Mouse (Mus musculus): Measurements from ENCODE around the gene Gm42715.
"Not testable (repeated sequence)": the region's sequence is repeated elsewhere in the genome, so short reads cannot be mapped to it uniquely, and the experiment has no call there.

Gene Gm42715

GRCm38 (mm10) chr7:127497382-127497781 is 22.0 kb upstream of the Gm42715 start:
- DNase-seq (ENCODE audit: low spot score) = no peak

- DNase-seq (ENCODE audit: low spot score) = peak; percentile 29
Measured at GRCm38 (mm10) chr7:127498407-127498806, 21.0 kb upstream of the Gm42715 start.

GRCm38 (mm10) chr7:127508291-127508690 is 11.1 kb upstream of the Gm42715 start:
- DNase-seq (ENCODE audit: low spot score) = no peak

- not testable (repeated sequence) for DNase-seq (ENCODE audit: low spot score)
Measured at GRCm38 (mm10) chr7:127509830-127510229, 9.6 kb upstream of the Gm42715 start.

- DNase-seq (ENCODE audit: low spot score) = peak; percentile 58
Measured at GRCm38 (mm10) chr7:127511241-127511640, 8.1 kb upstream of the Gm42715 start.

- peak; percentile 97 for DNase-seq (ENCODE audit: low spot score)
Measured at GRCm38 (mm10) chr7:127511808-127512230, 7.6 kb upstream of the Gm42715 start, which contains the start of gene Srcap. Gene Srcap, plus strand, starts transcription at chr7:127511983.

GRCm38 (mm10) chr7:127512231-127513015 is 7.0 kb upstream of the Gm42715 start:
- peak; percentile 94 for DNase-seq (ENCODE audit: low spot score)

- peak; percentile 55 for DNase-seq (ENCODE audit: low spot score)
Measured at GRCm38 (mm10) chr7:127513016-127513390, 6.4 kb upstream of the Gm42715 start.

- DNase-seq (ENCODE audit: low spot score) = no peak
Measured at GRCm38 (mm10) chr7:127513781-127514180, 5.6 kb upstream of the Gm42715 start.

GRCm38 (mm10) chr7:127515846-127516245 is 3.5 kb upstream of the Gm42715 start:
- DNase-seq (ENCODE audit: low spot score) = no peak

GRCm38 (mm10) chr7:127516344-127516743 is 3.0 kb upstream of the Gm42715 start:
- DNase-seq (ENCODE audit: low spot score) = no peak

- DNase-seq (ENCODE audit: low spot score) = no peak
Measured at GRCm38 (mm10) chr7:127541671-127542070, 22.3 kb downstream of the Gm42715 start.

- DNase-seq (ENCODE audit: low spot score) = peak; percentile 23
Measured at GRCm38 (mm10) chr7:127549116-127549835, 29.9 kb downstream of the Gm42715 start.

- no peak for DNase-seq (ENCODE audit: low spot score)
Measured at GRCm38 (mm10) chr7:127551558-127551957, 32.2 kb downstream of the Gm42715 start.

- DNase-seq (ENCODE audit: low spot score) = no peak
Measured at GRCm38 (mm10) chr7:127560580-127560979, 41.2 kb downstream of the Gm42715 start.

GRCm38 (mm10) chr7:127561340-127561858 is 42.0 kb downstream of the Gm42715 start, which contains the start of gene Tmem265:
Gene Tmem265, plus strand, starts transcription at chr7:127561390.
- DNase-seq (ENCODE audit: low spot score) = no peak

GRCm38 (mm10) chr7:127564381-127565150 is 45.2 kb downstream of the Gm42715 start:
- DNase-seq (ENCODE audit: low spot score) = peak; percentile 71

GRCm38 (mm10) chr7:127572895-127573471 is 53.6 kb downstream of the Gm42715 start, which contains the start of gene Phkg2:
Gene Phkg2, plus strand, starts transcription at chr7:127573340.
- peak; percentile 98 for DNase-seq (ENCODE audit: low spot score)

GRCm38 (mm10) chr7:127573503-127574008 is 54.2 kb downstream of the Gm42715 start:
- DNase-seq (ENCODE audit: low spot score) = peak; percentile 21

GRCm38 (mm10) chr7:127574115-127574514 is 54.7 kb downstream of the Gm42715 start:
- DNase-seq (ENCODE audit: low spot score) = no peak

GRCm38 (mm10) chr7:127583260-127583659 is 63.9 kb downstream of the Gm42715 start:
- no peak for DNase-seq (ENCODE audit: low spot score)
